Mouse (Mus musculus) frontal cortex, adult 2 months (tissue): Measurements from ENCODE around the gene Agpat3. TPM values are rescaled to one million over a fixed set of nuclear protein-coding genes. Genes with fewer than 3 reads are reported as not detected.

ENCODE experiments used
- DNase-seq, 2 experiments: peaks; one replicate each; pipeline ENCODE4 v3.0.0; 2022; ENCODE audit warnings: low spot score in 1 of 2; ENCODE audit errors: extremely low spot score in 1 of 2
- polyA plus RNA-seq: library from polyadenylated mRNA; depleted of rRNA; stranded (reverse); fragments of >200 nt; gene quantifications from 2 replicates; pipeline ENCODE4 v1.2.3, GENCODE M21; 2012; rRNA removed

Agpat3 gene
- polyA plus RNA-seq, 1 experiment, result 220 TPM

- no peak for DNase-seq
Observed at GRCm38 (mm10) chr10:78227875-78228559, 124.3 kb downstream of the Agpat3 start.

GRCm38 (mm10) chr10:78224136-78224535 lies 128.2 kb downstream of the Agpat3 start:
- DNase-seq, result no peak

- no peak for DNase-seq
Observed at GRCm38 (mm10) chr10:78222908-78223307, 129.4 kb downstream of the Agpat3 start.

- peak in 1 of 2 experiments; percentile 52 for DNase-seq
Observed at GRCm38 (mm10) chr10:78221315-78221714, 131.0 kb downstream of the Agpat3 start.

- peak in 1 of 2 experiments; percentile 67 for DNase-seq
Observed at GRCm38 (mm10) chr10:78219528-78219927, 132.8 kb downstream of the Agpat3 start.

Other genes with a start within 250 kb of the Agpat3 start
- gene D10Jhu81e, start 182.7 kb downstream of the Agpat3 start, polyA plus RNA-seq, result 115 and 117 TPM in 2 replicates
- gene Pwp2, start 167.3 kb downstream of the Agpat3 start, polyA plus RNA-seq, result 16.8 and 18.0 TPM in 2 replicates
- gene Trappc10, start 107.8 kb downstream of the Agpat3 start, polyA plus RNA-seq, result 53.7 and 63.0 TPM in 2 replicates
- gene Rrp1, start 60.6 kb upstream of the Agpat3 start, polyA plus RNA-seq, result 699 and 728 TPM in 2 replicates
- gene Cstb, start 73.2 kb upstream of the Agpat3 start, polyA plus RNA-seq, result 69.5 and 75.2 TPM in 2 replicates
- gene Pdxk, start 112.5 kb upstream of the Agpat3 start, polyA plus RNA-seq, result 80.2 and 80.9 TPM in 2 replicates
- gene Olfr1358, start 164.9 kb upstream of the Agpat3 start, polyA plus RNA-seq, result not detected in 2 replicates
- gene Ilvbl, start 221.9 kb upstream of the Agpat3 start, polyA plus RNA-seq, result 41.4 and 44.3 TPM in 2 replicates
- 7.3 and 8.2 TPM in 2 replicates for gene Syde1, start 239.5 kb upstream of the Agpat3 start, polyA plus RNA-seq